Mouse (Mus musculus) heart, postnatal 0 days (tissue): ENCODE results near the gene Gm10681. TPM values are rescaled to one million over a fixed set of nuclear protein-coding genes. Genes with fewer than 3 reads are reported as not detected.
"Not testable (repeated sequence)": the region's sequence is repeated elsewhere in the genome, so short reads cannot be mapped to it uniquely, and the experiment has no call there.

Experiments
- ATAC-seq: fragments of 200-750 bp; cut with Nextera tagmentation; 2 replicates; pipeline ENCODE4 v1.8.0; 2017; ENCODE audit warnings: low read depth, moderate number of reproducible peaks, moderate library complexity; ENCODE audit not compliant: insufficient read depth
- DNase-seq: peaks from one replicate; pipeline ENCODE4 v3.0.0-alpha.2; 2016; ENCODE audit warnings: low spot score
- H3K27ac ChIP-seq: fragments of 300-500 bp; sonication (generic); 2 replicates; pipeline ENCODE4 v1.5.1; 2014; ENCODE audit warnings: low read depth, mild to moderate bottlenecking
- H3K27me3 ChIP-seq: fragments of 300-500 bp; sonication (generic); 2 replicates; pipeline ENCODE4 v1.6.1; 2014; ENCODE audit warnings: low read length, mixed read lengths; ENCODE audit not compliant: control insufficient read depth, insufficient read depth
- H3K36me3 ChIP-seq: fragments of 300-500 bp; sonication (generic); replicated peaks from 2 replicates; pipeline ENCODE4 v1.6.1; 2014; ENCODE audit warnings: low read length, mixed read lengths; ENCODE audit not compliant: control insufficient read depth, insufficient read depth
- H3K4me1 ChIP-seq: fragments of 300-500 bp; sonication (generic); 2 replicates; pipeline ENCODE4 v1.6.1; 2014; ENCODE audit warnings: antibody characterized with exemption; ENCODE audit not compliant: control insufficient read depth, insufficient read depth
- H3K4me2 ChIP-seq: fragments of 300-500 bp; sonication (generic); 2 replicates; pipeline ENCODE4 v1.6.1; 2014; ENCODE audit warnings: low read depth, mild to moderate bottlenecking, low read length, moderate library complexity
- H3K4me3 ChIP-seq: fragments of 300-500 bp; sonication (generic); 2 replicates; pipeline ENCODE4 v1.5.1; 2014; ENCODE audit warnings: low read depth, low read length
- H3K9ac ChIP-seq: fragments of 300-500 bp; sonication (generic); replicated peaks from 2 replicates; pipeline ENCODE4 v1.6.1; 2014; ENCODE audit warnings: low read depth, low read length, mixed read lengths
- H3K9me3 ChIP-seq: fragments of 300-500 bp; sonication (generic); replicated peaks from 2 replicates; pipeline ENCODE4 v1.6.1; 2016; ENCODE audit warnings: low read length; ENCODE audit not compliant: control insufficient read depth
- CTCF ChIP-seq: IDR thresholded peaks from 2 replicates; pipeline ENCODE4 v1.5.1; 2016; ENCODE audit warnings: antibody characterized with exemption, control low read depth, low read depth
- EP300 ChIP-seq: IDR thresholded peaks from 2 replicates; pipeline ENCODE4 v1.6.1; 2016; ENCODE audit warnings: antibody characterized with exemption, low read depth
- WGBS: fragments of 180-500 bp; shearing (Covaris S2); extraction: QIAGEN DNeasy Blood & Tissue Kit; methylation state at CpG from one replicate; pipeline ENCODE4 v1.1.7; 2014; 5-methylcytosine and 5-hydroxymethylcytosine counted together
- polyA plus RNA-seq: library from polyadenylated mRNA; unstranded; fragments of >200 nt; fragmentation: Nextera tagmentation; extraction: Ambion mirVana; gene quantifications from 2 replicates; pipeline ENCODE4 v1.2.1, GENCODE M21; 2015
- total RNA-seq: library from RNA; depleted of rRNA; stranded (reverse); fragments of >200 nt; gene quantifications from 2 replicates; pipeline ENCODE4 v1.2.3, GENCODE M21; 2014; ENCODE audit warnings: low replicate concordance

The Gm10681 gene
- total and polyA plus RNA-seq, 2 experiments from 2014 or later: not detected

- TF ChIP-seq EP300 (no peak), CTCF (no peak)
- H3K4me1 ChIP-seq: no peaks in the 10 kb centered on the region
Measured at GRCm38 (mm10) chr3:98613963-98614362, 25.4 kb upstream of the Gm10681 start.

GRCm38 (mm10) chr3:98613540-98613939, 24.9 kb upstream of the Gm10681 start:
- DNase-seq, H3K9me3 ChIP-seq, H3K36me3 ChIP-seq, ATAC-seq, H3K4me1 ChIP-seq, H3K4me2 ChIP-seq, H3K4me3 ChIP-seq, H3K27ac ChIP-seq, H3K27me3 ChIP-seq, H3K9ac ChIP-seq: not testable (repeated sequence)

More at GRCm38 (mm10) chr3:98613963-98614362, 25.4 kb upstream of the Gm10681 start:
- ATAC-seq: no peak
- Histone ChIP-seq H3K9me3 (no peaks in the 10 kb centered on the region), H3K9ac (no peak overlapping the region), H3K4me3 (no peak overlapping the region), H3K4me2 (no peak overlapping the region), H3K27me3 (no peaks in the 10 kb centered on the region), H3K27ac (no peak overlapping the region), H3K36me3 (no peaks in the 10 kb centered on the region)
- no peak for DNase-seq

GRCm38 (mm10) chr3:98587721-98588120, 886 bp downstream of the Gm10681 start:
- Histone ChIP-seq H3K27me3 (no peaks in the 10 kb centered on the region), H3K4me3 (no peak overlapping the region), H3K9me3 (no peaks in the 10 kb centered on the region), H3K4me1 (no peaks in the 10 kb centered on the region), H3K36me3 (no peaks in the 10 kb centered on the region), H3K9ac (no peak overlapping the region), H3K27ac (no peak overlapping the region), H3K4me2 (no peak overlapping the region)
- no peak for TF ChIP-seq EP300
- TF ChIP-seq CTCF: no peak
- WGBS: 77% methylated on average over 2 of the region's 2 CpGs
- no peak for ATAC-seq
- DNase-seq: no peak

- H3K4me1 ChIP-seq, H3K4me2 ChIP-seq, H3K9me3 ChIP-seq, H3K36me3 ChIP-seq, H3K27me3 ChIP-seq, H3K27ac ChIP-seq, DNase-seq, ATAC-seq, H3K4me3 ChIP-seq, H3K9ac ChIP-seq: not testable (repeated sequence)
Measured at GRCm38 (mm10) chr3:98582622-98583021, 6.0 kb downstream of the Gm10681 start.

- not testable (repeated sequence) for H3K36me3 ChIP-seq, H3K4me3 ChIP-seq, H3K9me3 ChIP-seq, H3K9ac ChIP-seq, H3K4me2 ChIP-seq, DNase-seq, H3K27ac ChIP-seq, H3K4me1 ChIP-seq, H3K27me3 ChIP-seq, ATAC-seq
- WGBS: no CpG with 5 or more reads among the region's 1 CpGs
Measured at GRCm38 (mm10) chr3:98582202-98582601, 6.4 kb downstream of the Gm10681 start.

GRCm38 (mm10) chr3:98581024-98581423, 7.6 kb downstream of the Gm10681 start:
- H3K9ac ChIP-seq, DNase-seq, H3K4me1 ChIP-seq, ATAC-seq, H3K36me3 ChIP-seq, H3K4me2 ChIP-seq, H3K4me3 ChIP-seq, H3K27ac ChIP-seq, H3K27me3 ChIP-seq, H3K9me3 ChIP-seq: not testable (repeated sequence)
- WGBS: 43% methylated on average over 1 of the region's 1 CpGs

GRCm38 (mm10) chr3:98567717-98568116, 20.9 kb downstream of the Gm10681 start:
- WGBS: 81% methylated on average over 2 of the region's 2 CpGs

GRCm38 (mm10) chr3:98564894-98565293, 23.7 kb downstream of the Gm10681 start:
- H3K4me2 ChIP-seq, H3K36me3 ChIP-seq, H3K4me3 ChIP-seq, H3K9ac ChIP-seq, H3K4me1 ChIP-seq, H3K27ac ChIP-seq, DNase-seq, H3K27me3 ChIP-seq, H3K9me3 ChIP-seq, ATAC-seq: not testable (repeated sequence)
- no CpG with 5 or more reads among the region's 3 CpGs for WGBS

More at GRCm38 (mm10) chr3:98567717-98568116, 20.9 kb downstream of the Gm10681 start:
- ATAC-seq, H3K27ac ChIP-seq, H3K36me3 ChIP-seq, H3K9me3 ChIP-seq, H3K4me1 ChIP-seq, H3K4me3 ChIP-seq, H3K27me3 ChIP-seq, H3K9ac ChIP-seq, DNase-seq, H3K4me2 ChIP-seq: not testable (repeated sequence)

GRCm38 (mm10) chr3:98563831-98564230, 24.8 kb downstream of the Gm10681 start:
- DNase-seq, H3K4me2 ChIP-seq, ATAC-seq, H3K9ac ChIP-seq, H3K27ac ChIP-seq, H3K27me3 ChIP-seq, H3K9me3 ChIP-seq, H3K4me3 ChIP-seq, H3K36me3 ChIP-seq, H3K4me1 ChIP-seq: not testable (repeated sequence)
- WGBS: no CpG with 5 or more reads among the region's 2 CpGs
